Mouse (Mus musculus) midbrain, embryonic 13.5 days (tissue): Measurements from ENCODE around the gene Afg3l1. TPM values are rescaled to one million over a fixed set of nuclear protein-coding genes. Genes with fewer than 3 reads are reported as not detected.
"Not testable (repeated sequence)": the region's sequence is repeated elsewhere in the genome, so short reads cannot be mapped to it uniquely, and the experiment has no call there.

Experiments
- ATAC-seq: fragments of 200-750 bp; cut with Nextera tagmentation; 2 replicates; pipeline ENCODE4 v1.8.0; 2017; ENCODE audit warnings: mild to moderate bottlenecking, moderate TSS enrichment, moderate library complexity
- H3K27ac ChIP-seq: fragments of 300-500 bp; sonication (generic); 2 replicates; pipeline ENCODE4 v1.5.1; 2015; ENCODE audit warnings: inconsistent platforms, mild to moderate bottlenecking, moderate library complexity
- H3K27me3 ChIP-seq: fragments of 300-500 bp; sonication (generic); 2 replicates; pipeline ENCODE4 v1.6.1; 2015; ENCODE audit warnings: mild to moderate bottlenecking, inconsistent platforms
- H3K36me3 ChIP-seq: fragments of 300-500 bp; sonication (generic); 2 replicates; pipeline ENCODE4 v1.6.1; 2015; ENCODE audit warnings: mild to moderate bottlenecking, inconsistent platforms
- H3K4me1 ChIP-seq: fragments of 300-500 bp; sonication (generic); replicated peaks from 2 replicates; pipeline ENCODE4 v1.6.1; 2015; ENCODE audit warnings: inconsistent platforms
- H3K4me2 ChIP-seq: fragments of 300-500 bp; sonication (generic); replicated peaks from 2 replicates; pipeline ENCODE4 v1.6.1; 2015; ENCODE audit warnings: moderate library complexity, mild to moderate bottlenecking, inconsistent platforms
- H3K4me3 ChIP-seq: fragments of 300-500 bp; sonication (generic); replicated peaks from 2 replicates; pipeline ENCODE4 v1.5.1; 2015; ENCODE audit warnings: mild to moderate bottlenecking, inconsistent platforms
- H3K9ac ChIP-seq: fragments of 300-500 bp; sonication (generic); replicated peaks from 2 replicates; pipeline ENCODE4 v1.6.1; 2015; ENCODE audit warnings: mild to moderate bottlenecking, inconsistent platforms
- H3K9me3 ChIP-seq: fragments of 300-500 bp; sonication (generic); 2 replicates; pipeline ENCODE4 v1.6.1; 2016; ENCODE audit warnings: mild to moderate bottlenecking, inconsistent platforms
- WGBS: fragments of 180-500 bp; shearing (Covaris S2); methylation state at CpG from one replicate; pipeline ENCODE4 v1.1.7; 2015; 5-methylcytosine and 5-hydroxymethylcytosine counted together
- polyA plus RNA-seq: library from polyadenylated mRNA; unstranded; fragments of >200 nt; fragmentation: Nextera tagmentation; extraction: Ambion mirVana; gene quantifications from 2 replicates; pipeline ENCODE4 v1.2.1, GENCODE M21; 2015

Gene Afg3l1
- polyA plus RNA-seq, 1 experiment from 2014 or later, result 59.3 TPM

GRCm38 (mm10) chr8:123443576-123443921 lies 34.2 kb upstream of the Afg3l1 start:
- H3K4me1 ChIP-seq, result peaks cover 10% of the 10 kb centered on the region
- H3K4me3 ChIP-seq, result peak overlapping the region; percentile 64
- 25% methylated on average over 4 of the region's 4 CpGs for WGBS
- H3K4me2 ChIP-seq, result peak overlapping the region; percentile 65
- no peaks in the 10 kb centered on the region for H3K9me3 ChIP-seq
- peak overlapping the region; percentile 81 for H3K9ac ChIP-seq
- ATAC-seq, result peak; percentile 40
- H3K36me3 ChIP-seq, result 0 out of 2 replicates have a peak, but pooled peaks cover 6% of the 10 kb centered on the region
- no peaks in the 10 kb centered on the region for H3K27me3 ChIP-seq
- H3K27ac ChIP-seq, result peak overlapping the region; percentile 84

- WGBS, result 86% methylated on average over 6 of the region's 6 CpGs
- Histone ChIP-seq H3K9me3 (no peaks in the 10 kb centered on the region), H3K9ac (0 out of 2 replicates have a peak overlapping the region, but pooled peaks have one; percentile 81), H3K4me2 (peak overlapping the region; percentile 65), H3K4me3 (peak overlapping the region; percentile 64), H3K36me3 (peaks cover 11% of the 10 kb centered on the region), H3K4me1 (peaks cover 10% of the 10 kb centered on the region), H3K27ac (no peak overlapping the region), H3K27me3 (no peaks in the 10 kb centered on the region)
- no peak for ATAC-seq
Measured at GRCm38 (mm10) chr8:123444131-123444530, 33.6 kb upstream of the Afg3l1 start.

- H3K4me1 ChIP-seq, result peaks cover 10% of the 10 kb centered on the region
- H3K27me3 ChIP-seq, result no peaks in the 10 kb centered on the region
- no peak overlapping the region for H3K4me2 ChIP-seq
- no peaks in the 10 kb centered on the region for H3K9me3 ChIP-seq
- WGBS, result 88% methylated on average over 10 of the region's 10 CpGs
- no peak for ATAC-seq
- H3K4me3 ChIP-seq, result no peak overlapping the region
- H3K27ac ChIP-seq, result no peak overlapping the region
- no peak overlapping the region for H3K9ac ChIP-seq
- H3K36me3 ChIP-seq, result peaks cover 25% of the 10 kb centered on the region
Measured at GRCm38 (mm10) chr8:123445981-123446380, 31.7 kb upstream of the Afg3l1 start.

GRCm38 (mm10) chr8:123446799-123447198 lies 30.9 kb upstream of the Afg3l1 start:
- Histone ChIP-seq H3K9me3 (no peaks in the 10 kb centered on the region), H3K9ac (no peak overlapping the region), H3K27ac (no peak overlapping the region), H3K4me3 (no peak overlapping the region), H3K4me2 (no peak overlapping the region), H3K27me3 (no peaks in the 10 kb centered on the region), H3K4me1 (peaks cover 10% of the 10 kb centered on the region), H3K36me3 (peaks cover 33% of the 10 kb centered on the region)
- WGBS, result 92% methylated on average over 6 of the region's 6 CpGs
- no peak for ATAC-seq

- Histone ChIP-seq H3K9me3 (no peaks in the 10 kb centered on the region), H3K4me1 (no peaks in the 10 kb centered on the region), H3K27me3 (no peaks in the 10 kb centered on the region), H3K27ac (no peak overlapping the region), H3K4me2 (no peak overlapping the region), H3K9ac (no peak overlapping the region), H3K4me3 (no peak overlapping the region), H3K36me3 (peaks cover 68% of the 10 kb centered on the region)
- no peak for ATAC-seq
- WGBS, result 92% methylated on average over 5 of the region's 5 CpGs
Measured at GRCm38 (mm10) chr8:123450783-123451182, 26.9 kb upstream of the Afg3l1 start.

- H3K4me3 ChIP-seq, H3K4me2 ChIP-seq, H3K9me3 ChIP-seq, ATAC-seq, H3K27ac ChIP-seq, H3K9ac ChIP-seq, H3K4me1 ChIP-seq, H3K27me3 ChIP-seq: not testable (repeated sequence)
- H3K36me3 ChIP-seq, result peaks cover 78% of the 10 kb centered on the region
- WGBS, result 93% methylated on average over 12 of the region's 12 CpGs
Measured at GRCm38 (mm10) chr8:123451747-123452146, 26.0 kb upstream of the Afg3l1 start.

- H3K9me3 ChIP-seq, result no peaks in the 10 kb centered on the region
- no peak for ATAC-seq
- peaks cover 80% of the 10 kb centered on the region for H3K36me3 ChIP-seq
- H3K27me3 ChIP-seq, result no peaks in the 10 kb centered on the region
- no peak overlapping the region for H3K4me3 ChIP-seq
- H3K9ac ChIP-seq, result no peak overlapping the region
- no peak overlapping the region for H3K27ac ChIP-seq
- no peak overlapping the region for H3K4me2 ChIP-seq
- no peaks in the 10 kb centered on the region for H3K4me1 ChIP-seq
- WGBS, result 87% methylated on average over 4 of the region's 4 CpGs
Measured at GRCm38 (mm10) chr8:123452149-123452548, 25.6 kb upstream of the Afg3l1 start.

- Histone ChIP-seq H3K9me3 (no peaks in the 10 kb centered on the region), H3K36me3 (peaks cover 87% of the 10 kb centered on the region), H3K4me2 (no peak overlapping the region), H3K4me3 (no peak overlapping the region), H3K27ac (no peak overlapping the region), H3K27me3 (no peaks in the 10 kb centered on the region), H3K4me1 (no peaks in the 10 kb centered on the region), H3K9ac (no peak overlapping the region)
- 86% methylated on average over 7 of the region's 7 CpGs for WGBS
- ATAC-seq, result no peak
Measured at GRCm38 (mm10) chr8:123453291-123453690, 24.4 kb upstream of the Afg3l1 start.

- no peaks in the 10 kb centered on the region for H3K9me3 ChIP-seq
- H3K4me1 ChIP-seq, result no peaks in the 10 kb centered on the region
- H3K36me3 ChIP-seq, result peaks cover 88% of the 10 kb centered on the region
- H3K27ac ChIP-seq, result no peak overlapping the region
- H3K27me3 ChIP-seq, result no peaks in the 10 kb centered on the region
- H3K9ac ChIP-seq, result no peak overlapping the region
- 83% methylated on average over 5 of the region's 5 CpGs for WGBS
- no peak for ATAC-seq
- no peak overlapping the region for H3K4me2 ChIP-seq
- H3K4me3 ChIP-seq, result no peak overlapping the region
Measured at GRCm38 (mm10) chr8:123453951-123454350, 23.8 kb upstream of the Afg3l1 start.

GRCm38 (mm10) chr8:123454559-123454958 lies 23.1 kb upstream of the Afg3l1 start:
- WGBS, result 94% methylated on average over 6 of the region's 6 CpGs
- ATAC-seq, result no peak
- Histone ChIP-seq H3K9ac (no peak overlapping the region), H3K4me3 (no peak overlapping the region), H3K36me3 (peaks cover 88% of the 10 kb centered on the region), H3K4me2 (no peak overlapping the region), H3K27me3 (no peaks in the 10 kb centered on the region), H3K27ac (no peak overlapping the region), H3K9me3 (no peaks in the 10 kb centered on the region), H3K4me1 (no peaks in the 10 kb centered on the region)

GRCm38 (mm10) chr8:123463651-123464050 lies 14.1 kb upstream of the Afg3l1 start:
- no peak for ATAC-seq
- no peak overlapping the region for H3K4me2 ChIP-seq
- peaks cover 56% of the 10 kb centered on the region for H3K36me3 ChIP-seq
- no peaks in the 10 kb centered on the region for H3K4me1 ChIP-seq
- H3K9me3 ChIP-seq, result no peaks in the 10 kb centered on the region
- WGBS, result 89% methylated on average over 4 of the region's 4 CpGs
- H3K27me3 ChIP-seq, result no peaks in the 10 kb centered on the region
- H3K4me3 ChIP-seq, result no peak overlapping the region
- H3K27ac ChIP-seq, result no peak overlapping the region
- H3K9ac ChIP-seq, result no peak overlapping the region

GRCm38 (mm10) chr8:123467476-123467875 lies 10.2 kb upstream of the Afg3l1 start:
- Histone ChIP-seq H3K9ac (no peak overlapping the region), H3K27ac (no peak overlapping the region), H3K36me3 (peaks cover 19% of the 10 kb centered on the region), H3K4me3 (no peak overlapping the region), H3K9me3 (no peaks in the 10 kb centered on the region), H3K27me3 (no peaks in the 10 kb centered on the region), H3K4me1 (no peaks in the 10 kb centered on the region), H3K4me2 (no peak overlapping the region)
- WGBS, result 79% methylated on average over 3 of the region's 3 CpGs
- no peak for ATAC-seq

GRCm38 (mm10) chr8:123472991-123473390 lies 4.7 kb upstream of the Afg3l1 start:
- H3K9me3 ChIP-seq, H3K4me1 ChIP-seq, H3K4me3 ChIP-seq, ATAC-seq, H3K36me3 ChIP-seq, H3K27me3 ChIP-seq, H3K9ac ChIP-seq, H3K27ac ChIP-seq, H3K4me2 ChIP-seq: not testable (repeated sequence)
- 81% methylated on average over 6 of the region's 6 CpGs for WGBS
